Mouse (Mus musculus) common myeloid progenitor, adult 5-6 weeks (primary cell): ENCODE results near the gene Ptprm. TPM values are rescaled to one million over a fixed set of nuclear protein-coding genes. Genes with fewer than 3 reads are reported as not detected.
A peak's percentile ranks its signal among the peaks of the same experiment; 100 is the strongest.

Experiments used
- ATAC-seq: replicated peaks from 2 replicates; pipeline ENCODE4 v1.8.0; 2016; ENCODE audit warnings: low read depth, mild to moderate bottlenecking, moderate TSS enrichment, inconsistent platforms; ENCODE audit not compliant: poor library complexity, severe bottlenecking
- total RNA-seq: library from RNA; stranded (forward); fragments of 200-1000, 187-1606 nt; gene quantifications from 2 replicates; pipeline ENCODE4 v1.2.3, GENCODE M21; 2017

Ptprm gene
- total RNA-seq, 1 experiment from 2014 or later: 0.14 TPM

DNA sequence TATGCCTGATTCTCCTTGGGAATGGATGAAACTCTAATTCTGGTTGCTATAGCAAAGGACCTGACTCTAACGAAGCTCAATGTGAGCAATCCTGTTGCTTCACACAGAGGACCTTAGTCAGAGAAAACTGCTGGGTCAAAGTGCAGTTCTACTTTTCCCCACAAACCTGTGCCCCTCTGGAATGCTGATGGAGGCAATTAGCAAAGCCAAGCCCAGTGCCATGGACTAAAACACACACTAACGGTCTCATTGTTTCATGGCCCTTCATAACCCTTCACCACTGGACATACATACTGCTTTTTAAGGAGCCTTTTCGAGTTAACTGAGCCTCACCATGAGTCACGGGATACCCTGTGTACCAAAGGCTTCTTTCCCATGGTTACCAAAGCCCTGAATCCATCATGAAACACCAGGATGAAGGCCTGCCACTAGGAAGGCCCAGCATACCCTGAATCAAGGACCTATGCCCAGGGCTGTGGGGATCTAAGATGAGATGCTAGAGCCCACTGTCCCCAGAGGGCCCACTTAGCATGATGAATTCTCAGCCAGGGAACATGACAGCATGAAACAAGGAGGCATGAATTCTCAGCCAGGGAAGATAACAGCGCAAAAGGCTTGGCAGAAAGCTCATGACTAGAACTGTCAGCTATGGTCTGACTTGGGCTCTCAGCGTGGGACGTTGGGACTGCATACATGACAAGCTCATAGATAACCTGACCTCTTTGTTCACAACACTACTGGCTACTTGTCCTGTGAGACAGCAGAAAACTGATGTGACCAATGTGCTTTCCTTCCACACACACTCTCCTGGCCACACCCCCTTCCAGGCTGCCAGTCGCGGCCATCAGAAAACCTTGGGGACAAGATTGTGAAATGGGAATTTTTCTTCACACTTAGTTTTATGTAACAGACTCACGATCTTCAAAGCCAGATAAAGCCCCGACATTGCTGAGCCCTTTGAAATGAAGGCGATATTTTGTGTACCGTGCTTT, 57.4 kb downstream of the Ptprm start:
- ATAC-seq: no peak

DNA sequence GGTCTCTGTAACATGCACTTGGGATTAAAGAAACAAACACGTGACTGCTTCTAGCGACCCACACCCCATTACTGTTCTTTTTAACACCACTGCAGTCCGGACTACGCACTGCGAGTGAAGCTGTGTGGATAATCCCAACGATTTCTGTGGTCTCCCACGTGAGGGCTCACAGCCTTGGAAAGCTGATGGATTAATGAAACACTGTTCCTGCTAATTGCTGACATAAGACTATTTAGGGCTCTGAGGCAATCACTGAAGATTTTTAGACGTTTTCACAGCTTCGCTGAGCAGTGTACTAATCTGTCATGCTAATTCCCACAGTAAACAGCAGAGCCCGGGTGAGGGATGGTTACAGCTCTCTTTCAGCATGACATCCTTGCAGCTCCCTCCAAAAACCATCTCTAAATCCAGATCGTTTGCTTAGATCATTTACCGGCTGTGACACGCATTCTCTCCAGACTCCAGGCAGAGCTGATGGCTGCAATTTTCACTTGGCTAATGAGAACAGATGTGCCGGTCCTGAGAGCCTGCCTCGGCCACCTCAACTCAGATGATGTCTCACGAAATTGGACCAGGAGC, 63.5 kb downstream of the Ptprm start:
- no peak for ATAC-seq

DNA sequence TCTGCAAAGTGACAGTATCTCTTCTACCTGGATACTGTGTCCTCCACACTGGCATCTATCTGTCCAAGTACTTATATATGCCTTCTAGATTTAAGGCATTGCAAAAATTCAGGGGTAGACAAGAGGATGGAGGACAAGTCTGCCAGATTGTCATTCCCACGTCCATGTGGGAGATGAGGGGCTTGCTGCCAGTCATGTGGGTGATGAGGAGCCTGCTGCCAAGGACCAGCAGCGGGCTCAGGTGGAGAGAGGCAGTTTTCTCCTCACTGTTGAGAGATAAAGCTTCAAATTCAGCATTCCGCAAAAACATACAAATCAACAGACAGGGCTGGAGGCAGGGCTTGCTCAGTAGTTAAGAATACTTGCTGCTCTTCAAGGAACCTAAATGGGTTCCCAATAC, 66.8 kb downstream of the Ptprm start:
- ATAC-seq: no peak

DNA sequence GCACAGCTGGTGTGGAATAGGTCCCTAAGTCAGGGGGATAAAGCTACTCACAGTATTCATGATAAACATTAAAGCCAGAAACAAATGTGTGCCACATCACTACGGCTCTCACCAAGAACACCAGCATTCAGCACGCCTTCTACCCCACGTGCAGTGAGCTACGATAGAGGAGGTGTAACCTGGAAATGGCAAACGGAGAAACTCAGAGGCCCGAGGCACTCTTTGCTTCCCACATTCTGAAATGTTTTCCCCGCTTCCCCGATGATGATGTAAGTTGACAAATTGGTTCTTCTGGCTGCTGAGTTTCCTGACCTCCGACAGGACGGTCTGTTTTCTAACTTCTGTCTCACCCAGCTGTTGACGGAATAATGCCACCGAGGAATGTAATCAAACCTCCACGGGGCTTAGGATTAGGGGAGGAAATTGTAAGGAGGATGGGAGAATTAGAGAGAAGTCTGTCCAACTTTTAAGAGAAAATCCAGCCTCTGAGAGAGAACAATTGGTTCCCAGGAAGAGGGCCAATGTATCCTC, 72.6 kb downstream of the Ptprm start:
- no peak for ATAC-seq

DNA sequence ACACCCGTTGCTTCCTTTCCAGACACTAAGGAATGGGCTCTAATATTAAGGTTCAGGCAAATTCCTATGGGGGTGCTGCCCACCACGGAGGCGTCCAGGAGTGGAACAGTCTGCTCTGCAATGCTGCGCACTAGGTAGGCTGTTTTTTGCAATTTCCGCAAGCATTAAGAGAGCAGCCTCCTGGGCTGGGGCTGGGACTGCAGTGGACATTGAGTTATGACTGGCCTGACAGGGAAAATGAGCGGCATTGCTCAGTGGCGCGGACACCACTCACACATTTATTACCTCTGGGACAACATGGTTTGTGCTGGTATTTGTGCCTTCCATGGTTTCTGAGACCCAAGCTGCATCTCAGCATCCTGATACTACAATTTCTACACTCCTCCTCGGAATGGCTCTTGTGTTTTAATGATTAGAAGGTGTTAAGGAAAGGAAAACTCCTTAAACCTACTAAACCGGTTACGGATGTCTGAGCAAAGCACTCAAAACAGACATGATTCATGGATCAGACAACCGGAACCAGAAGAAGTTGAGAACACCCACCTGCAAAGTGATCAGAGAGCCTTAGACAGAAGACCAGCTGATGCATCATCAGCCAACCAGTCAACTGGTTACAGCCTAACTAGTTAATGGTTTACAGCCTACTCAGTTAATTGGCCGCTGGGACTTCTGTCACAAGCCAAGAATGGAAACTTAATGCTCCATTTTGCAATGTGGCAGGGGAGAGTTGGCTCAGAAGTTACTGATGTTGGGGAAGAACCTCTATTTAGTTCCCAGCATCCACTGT, 76.9 kb downstream of the Ptprm start:
- no peak for ATAC-seq

DNA sequence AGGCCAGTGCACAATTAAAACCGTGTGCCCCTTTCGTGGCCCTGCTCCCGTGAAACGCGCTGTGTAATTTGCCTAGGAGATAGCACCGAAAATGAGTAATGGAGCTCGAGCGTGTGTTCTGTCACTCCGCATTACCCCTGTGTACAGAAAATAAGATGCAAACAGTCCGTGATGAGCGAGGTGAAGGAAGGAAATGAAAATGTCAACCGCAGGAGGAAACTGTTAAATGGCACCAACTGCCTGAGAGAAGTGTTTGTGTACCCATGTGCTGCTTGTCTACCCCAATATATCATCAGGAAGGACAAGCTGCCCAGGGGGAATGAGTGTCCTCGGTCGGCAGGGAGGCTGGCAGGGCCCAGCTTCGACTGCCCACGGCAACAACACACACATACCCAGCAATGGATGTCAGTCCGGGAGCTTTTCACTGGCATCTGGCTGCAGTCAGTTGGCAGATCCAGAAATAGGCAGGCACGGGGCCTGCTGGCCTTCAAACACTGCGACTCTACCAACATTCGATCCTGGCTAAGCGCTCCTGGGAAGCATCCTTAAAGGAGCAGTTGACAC, 79.6 kb downstream of the Ptprm start:
- ATAC-seq: peak; percentile 84

DNA sequence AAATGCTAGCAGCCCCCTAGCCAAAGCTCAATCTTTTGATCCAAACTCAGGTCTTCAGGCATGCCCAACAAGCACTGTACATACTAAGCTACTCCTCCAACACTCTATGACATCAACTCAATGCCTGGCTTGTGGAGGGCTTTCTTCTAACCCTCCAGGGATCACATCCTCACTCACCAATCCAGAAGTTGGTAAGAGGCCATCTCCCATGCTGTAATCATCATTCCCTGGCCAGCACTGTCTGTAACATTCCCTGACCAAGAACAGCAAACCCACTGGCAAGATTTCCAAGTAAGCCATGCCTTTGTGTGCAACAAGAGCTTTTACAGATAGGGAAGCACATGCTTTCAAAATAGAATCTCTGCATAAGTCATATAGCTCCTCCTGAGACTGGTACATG, 81.3 kb downstream of the Ptprm start:
- no peak for ATAC-seq

DNA sequence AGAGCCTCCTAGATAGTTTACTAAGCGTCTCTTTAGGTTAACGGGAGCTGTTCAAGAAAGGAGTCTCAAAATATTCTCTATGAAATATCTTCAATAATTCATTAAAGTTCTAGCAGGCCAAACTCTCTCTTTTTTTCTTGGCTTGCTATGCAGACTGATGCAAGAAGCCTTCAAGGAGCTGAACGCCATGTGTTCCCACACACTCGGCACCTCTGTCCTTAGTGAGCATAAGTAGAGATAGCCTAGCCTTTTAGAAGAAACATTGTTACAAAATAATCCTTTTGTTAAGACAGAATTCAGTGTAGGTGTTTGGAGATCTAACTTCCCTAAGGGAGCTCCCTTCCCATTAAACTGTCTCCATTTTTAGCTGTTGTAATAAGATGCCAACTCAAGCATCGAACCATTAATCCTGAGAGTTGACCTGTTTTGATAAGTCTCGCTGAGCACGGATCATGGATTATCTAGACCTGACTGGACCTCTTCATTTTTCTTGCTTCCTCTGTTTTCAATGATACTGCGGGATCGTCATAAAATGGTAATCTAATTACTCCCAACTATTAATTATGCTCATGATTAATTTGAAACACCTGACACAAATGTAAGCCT, 85.7 kb downstream of the Ptprm start:
- no peak for ATAC-seq

DNA sequence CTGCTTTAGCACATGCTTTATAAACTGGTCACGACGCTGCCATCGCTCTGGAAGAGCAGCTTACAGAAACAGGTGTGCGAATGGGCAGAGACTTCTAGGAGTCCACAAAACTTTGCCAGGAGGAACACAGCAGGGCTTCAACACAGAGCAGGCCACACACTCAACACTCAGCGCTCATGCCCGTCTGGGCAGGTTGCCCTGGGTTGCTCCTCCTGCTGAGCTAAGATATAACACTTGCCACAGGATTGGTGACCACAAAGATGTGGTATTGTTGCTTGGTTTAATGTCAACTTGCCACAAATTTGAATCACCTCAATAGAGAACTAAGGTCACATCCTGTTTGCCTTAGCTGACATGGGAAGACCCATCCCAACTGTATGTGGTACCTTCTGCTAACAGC, 88.0 kb downstream of the Ptprm start:
- peak; percentile 93 for ATAC-seq

DNA sequence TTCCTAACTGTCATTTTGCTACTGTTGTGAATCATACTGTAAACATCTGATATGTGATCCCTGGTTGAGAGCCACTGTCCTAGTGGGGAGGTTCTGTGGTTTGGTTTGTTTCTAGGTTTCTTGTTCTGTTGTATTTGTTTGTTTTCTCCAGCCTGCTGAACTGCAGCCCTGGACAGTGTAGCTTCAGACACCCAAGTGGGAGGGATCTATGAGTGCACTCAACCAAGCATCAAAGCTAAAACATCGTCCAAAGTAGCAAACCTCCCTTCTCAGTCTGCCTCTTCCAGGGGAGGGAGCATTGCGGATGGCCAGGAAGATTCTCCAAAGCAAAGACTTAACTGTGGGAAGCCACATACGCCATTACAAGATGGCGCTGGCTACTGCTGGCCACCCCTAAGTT, 88.7 kb downstream of the Ptprm start:
- ATAC-seq: no peak

DNA sequence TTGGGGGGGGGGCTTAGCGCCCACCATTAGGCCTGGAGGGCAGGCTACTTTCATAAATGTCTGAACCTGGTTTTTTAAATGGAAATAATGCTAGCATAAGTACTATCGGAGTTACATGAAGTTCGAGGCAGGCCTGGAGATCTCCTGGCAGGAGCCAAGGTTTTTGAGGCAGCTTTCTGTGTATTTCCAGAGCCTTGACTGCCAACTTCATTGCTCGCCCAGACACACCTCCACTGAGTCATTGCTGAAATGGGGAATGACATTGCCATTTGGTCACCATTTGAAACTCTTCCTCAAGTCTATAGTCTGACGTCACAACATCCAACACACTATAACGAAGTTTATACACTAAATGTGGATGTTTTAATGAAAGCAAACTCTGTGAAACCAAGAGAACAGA, 89.5 kb downstream of the Ptprm start:
- no peak for ATAC-seq

DNA sequence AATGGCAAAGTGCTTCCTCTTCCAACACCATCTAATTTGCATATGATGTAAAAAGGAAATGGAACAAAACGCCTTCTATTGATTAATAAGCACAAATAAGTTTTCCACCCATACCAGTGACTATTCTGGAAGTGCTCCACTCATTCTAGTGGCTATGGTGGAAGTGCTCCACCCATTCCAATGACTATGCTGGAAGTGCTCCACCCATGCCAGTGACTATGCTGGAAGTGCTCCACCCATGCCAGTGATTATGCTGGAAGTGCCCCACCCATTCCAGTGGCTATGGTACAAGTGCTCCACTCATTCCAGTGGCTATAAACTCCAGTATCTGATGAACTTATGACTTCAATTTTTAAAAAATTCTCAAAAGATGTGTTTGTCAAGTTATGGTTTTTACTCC, 91.2 kb downstream of the Ptprm start:
- ATAC-seq: no peak

DNA sequence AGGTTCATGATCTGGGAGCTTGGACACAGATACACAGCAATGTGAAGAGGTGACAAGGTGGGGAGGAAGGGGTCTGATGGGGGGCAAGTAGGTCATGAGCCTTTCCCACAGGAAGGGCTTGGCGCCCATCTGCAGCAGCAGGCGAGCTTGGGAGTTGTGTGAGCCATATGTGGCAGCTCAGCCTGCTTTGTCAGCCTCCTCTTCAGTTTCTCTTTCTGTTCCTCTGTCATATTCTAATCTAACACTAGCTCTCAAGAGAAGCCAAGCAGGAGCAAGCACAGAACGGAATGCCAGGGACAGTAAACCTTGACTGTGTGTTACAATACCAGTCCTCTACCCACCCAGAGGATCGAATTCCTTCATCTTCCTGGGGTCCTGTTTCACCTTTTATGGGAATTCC, 94.2 kb downstream of the Ptprm start:
- 0 out of 2 replicates have a peak, but pooled peaks have one; percentile 45 for ATAC-seq

DNA sequence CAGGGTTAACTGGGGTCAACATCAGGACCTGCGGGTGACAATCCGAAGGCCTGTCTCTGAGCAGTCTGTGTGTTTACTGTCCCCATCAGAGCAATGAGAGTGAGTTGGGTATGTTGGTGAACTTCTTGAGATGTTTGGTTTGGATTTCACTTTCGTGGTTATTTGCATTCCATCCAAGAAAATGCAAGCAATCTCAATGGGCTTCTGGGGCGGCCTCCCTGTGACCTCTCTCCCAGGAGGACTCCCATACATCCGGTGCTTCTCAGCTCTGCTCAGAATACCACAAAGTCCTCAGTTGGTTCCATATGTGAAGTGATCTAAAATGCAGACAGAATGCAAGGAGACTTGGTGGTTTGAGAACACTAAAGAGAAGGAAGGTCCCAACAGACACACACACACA, 96.5 kb downstream of the Ptprm start:
- no peak for ATAC-seq

DNA sequence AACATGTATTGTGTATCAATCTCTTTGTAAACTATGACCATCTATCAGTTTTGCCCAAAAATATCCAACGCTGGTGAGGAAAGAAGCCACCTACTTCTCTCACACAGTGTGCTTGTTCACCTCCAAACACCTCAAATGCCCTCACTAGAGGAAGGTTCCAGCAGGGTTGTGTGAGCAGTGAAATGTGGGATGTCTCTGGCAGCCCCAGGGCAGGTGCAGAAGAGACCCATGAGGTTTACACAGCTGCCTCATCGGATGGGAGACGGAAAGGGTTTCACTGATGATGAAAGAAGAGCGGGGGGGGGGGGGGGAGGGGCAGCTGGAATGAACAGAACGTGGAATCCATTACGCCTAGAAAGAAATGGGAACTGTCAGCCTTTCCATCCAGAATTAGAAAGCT, 98.1 kb downstream of the Ptprm start:
- no peak for ATAC-seq

DNA sequence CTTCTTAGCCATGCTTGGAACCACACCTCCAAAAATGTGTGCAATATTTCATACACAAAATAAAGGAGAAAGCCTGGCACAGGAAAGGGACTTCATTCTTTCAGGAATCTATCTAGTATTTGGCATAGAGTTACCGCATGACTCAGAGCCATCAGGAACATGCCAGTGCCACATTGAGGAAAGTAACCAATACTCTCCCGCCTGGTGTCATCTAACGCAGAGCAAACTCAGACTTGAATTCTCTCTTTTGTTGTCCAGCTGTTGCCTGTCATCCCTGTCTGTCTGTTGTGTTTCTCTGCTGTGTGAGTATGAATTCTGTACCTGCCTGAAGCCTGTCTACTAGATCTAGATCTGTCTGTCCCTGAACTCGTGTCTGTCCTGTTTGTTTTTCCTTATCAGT, 100.8 kb downstream of the Ptprm start:
- no peak for ATAC-seq

DNA sequence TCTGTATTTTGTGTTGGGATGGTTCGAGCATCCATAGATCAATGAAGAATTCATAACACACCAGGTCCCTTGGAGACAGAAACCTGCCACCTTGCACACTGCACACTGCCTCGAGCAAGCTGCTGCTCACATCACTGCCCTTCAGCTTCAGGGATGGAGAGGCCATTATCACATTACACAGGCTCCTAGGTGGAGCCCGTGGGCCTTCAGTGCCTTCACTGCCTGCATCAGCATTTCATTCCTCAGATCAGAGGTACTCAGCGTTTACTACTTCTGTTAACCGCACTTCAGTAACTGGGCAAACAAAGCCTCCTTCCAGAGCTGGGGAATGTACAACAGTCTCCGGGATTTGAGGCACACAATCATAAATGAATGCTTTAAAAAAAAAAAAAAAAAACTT, 101.3 kb downstream of the Ptprm start:
- no peak for ATAC-seq

DNA sequence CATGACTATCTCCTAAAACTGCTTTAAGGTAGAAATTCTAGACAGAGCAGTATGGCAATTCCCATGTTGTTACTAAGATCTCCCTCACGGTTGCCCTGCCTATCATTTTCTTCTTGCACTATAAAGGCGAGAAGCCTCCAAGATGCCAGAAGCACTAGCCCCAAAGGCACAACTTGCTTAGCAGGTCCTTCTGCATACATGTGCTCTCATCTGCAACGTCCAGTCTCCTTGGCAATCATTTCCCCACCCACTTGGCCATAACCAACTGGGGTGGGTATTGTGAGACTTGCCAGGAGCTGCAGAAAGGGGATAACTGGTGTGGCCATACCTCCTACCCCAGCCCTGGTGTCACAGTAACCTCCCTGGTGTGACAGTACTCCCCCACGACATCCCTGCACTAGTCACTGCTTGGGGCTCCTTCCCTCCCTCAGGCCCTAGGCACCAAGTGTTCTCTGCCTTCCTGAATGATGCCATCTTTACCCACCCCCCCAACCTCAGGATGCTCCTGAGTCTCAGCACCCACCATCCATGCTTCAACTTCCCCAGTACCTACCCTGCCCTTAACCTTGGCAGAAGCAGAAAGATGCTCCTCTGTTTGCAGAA, 108.9 kb downstream of the Ptprm start:
- ATAC-seq: no peak

DNA sequence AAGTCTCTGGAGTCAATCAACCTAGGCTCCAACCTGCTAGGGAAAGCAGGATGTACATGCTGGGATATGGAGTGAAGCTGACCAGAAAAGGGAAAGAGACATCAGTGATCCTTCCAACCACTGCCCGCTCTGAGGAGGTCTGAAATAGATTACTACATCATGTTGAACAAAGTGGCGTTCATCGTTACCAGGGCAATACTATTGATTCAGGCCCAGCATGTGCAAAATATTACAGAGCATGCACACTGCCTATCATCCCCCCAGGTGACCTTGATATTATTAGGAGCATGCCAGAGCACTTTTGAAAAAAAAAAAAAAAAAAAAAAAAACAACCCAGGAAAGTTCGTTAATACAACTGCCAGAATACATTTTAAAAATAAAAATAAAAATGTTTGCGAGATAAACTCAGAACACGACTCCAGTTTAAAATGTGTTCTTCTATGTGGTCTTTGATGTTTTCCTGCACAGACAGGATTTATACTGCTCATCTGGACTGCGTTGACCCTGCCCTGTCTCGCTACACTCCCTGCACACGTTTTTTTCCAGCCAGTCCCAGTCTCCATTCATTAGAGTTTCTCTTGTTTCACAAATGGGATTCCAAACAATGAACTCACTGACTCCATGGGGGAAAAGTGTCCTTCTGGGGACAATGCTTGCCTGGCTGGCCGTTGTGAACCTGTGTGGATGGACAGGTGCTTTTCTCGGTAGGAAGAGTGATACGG, 111.3 kb downstream of the Ptprm start:
- ATAC-seq: no peak
